Mouse (Mus musculus) hindbrain, embryonic 16.5 days (tissue): ENCODE data around the gene Igf1r. TPM values are rescaled to one million over a fixed set of nuclear protein-coding genes. Genes with fewer than 3 reads are reported as not detected.

Source experiments
- ATAC-seq: fragments of 200-750 bp; cut with Nextera tagmentation; 2 replicates; pipeline ENCODE4 v1.8.0; 2017; ENCODE audit warnings: moderate TSS enrichment, moderate library complexity
- H3K27ac ChIP-seq: fragments of 300-500 bp; sonication (generic); 2 replicates; pipeline ENCODE4 v1.5.1; 2014; ENCODE audit warnings: low read depth, mild to moderate bottlenecking, control low read depth, low read length, moderate library complexity
- H3K27me3 ChIP-seq: fragments of 300-500 bp; sonication (generic); replicated peaks from 2 replicates; pipeline ENCODE4 v1.6.1; 2014; ENCODE audit warnings: low read length; ENCODE audit not compliant: control insufficient read depth, insufficient read depth
- H3K36me3 ChIP-seq: fragments of 300-500 bp; sonication (generic); 2 replicates; pipeline ENCODE4 v1.6.1; 2014; ENCODE audit warnings: mild to moderate bottlenecking, low read length, moderate library complexity, mixed read lengths; ENCODE audit not compliant: control insufficient read depth, insufficient read depth
- H3K4me1 ChIP-seq: fragments of 300-500 bp; sonication (generic); 2 replicates; pipeline ENCODE4 v1.6.1; 2014; ENCODE audit warnings: low read depth, low read length; ENCODE audit not compliant: control insufficient read depth, insufficient read depth
- H3K4me2 ChIP-seq: fragments of 300-500 bp; sonication (generic); 2 replicates; pipeline ENCODE4 v1.6.1; 2014; ENCODE audit warnings: mild to moderate bottlenecking, low read length, control low read depth, moderate library complexity
- H3K4me3 ChIP-seq: fragments of 300-500 bp; sonication (generic); 2 replicates; pipeline ENCODE4 v1.5.1; 2014; ENCODE audit warnings: mild to moderate bottlenecking, low read length, control low read depth, moderate library complexity
- H3K9ac ChIP-seq: fragments of 300-500 bp; sonication (generic); 2 replicates; pipeline ENCODE4 v1.6.1; 2014; ENCODE audit warnings: low read depth, mild to moderate bottlenecking, control low read depth, low read length, moderate library complexity
- H3K9me3 ChIP-seq: fragments of 300-500 bp; sonication (generic); 2 replicates; pipeline ENCODE4 v1.6.1; 2014; ENCODE audit warnings: mild to moderate bottlenecking, low read length, moderate library complexity; ENCODE audit not compliant: control insufficient read depth
- WGBS: fragments of 180-500 bp; shearing (Covaris S2); extraction: QIAGEN DNeasy Blood & Tissue Kit; methylation state at CpG from one replicate; pipeline ENCODE4 v1.1.7; 2014; 5-methylcytosine and 5-hydroxymethylcytosine counted together
- polyA plus RNA-seq: library from polyadenylated mRNA; unstranded; fragments of >200 nt; fragmentation: Nextera tagmentation; extraction: Ambion mirVana; gene quantifications from 2 replicates; pipeline ENCODE4 v1.2.1, GENCODE M21; 2015

Gene Igf1r
- polyA plus RNA-seq: 16.4 and 19.3 TPM in 2 replicates

DNA sequence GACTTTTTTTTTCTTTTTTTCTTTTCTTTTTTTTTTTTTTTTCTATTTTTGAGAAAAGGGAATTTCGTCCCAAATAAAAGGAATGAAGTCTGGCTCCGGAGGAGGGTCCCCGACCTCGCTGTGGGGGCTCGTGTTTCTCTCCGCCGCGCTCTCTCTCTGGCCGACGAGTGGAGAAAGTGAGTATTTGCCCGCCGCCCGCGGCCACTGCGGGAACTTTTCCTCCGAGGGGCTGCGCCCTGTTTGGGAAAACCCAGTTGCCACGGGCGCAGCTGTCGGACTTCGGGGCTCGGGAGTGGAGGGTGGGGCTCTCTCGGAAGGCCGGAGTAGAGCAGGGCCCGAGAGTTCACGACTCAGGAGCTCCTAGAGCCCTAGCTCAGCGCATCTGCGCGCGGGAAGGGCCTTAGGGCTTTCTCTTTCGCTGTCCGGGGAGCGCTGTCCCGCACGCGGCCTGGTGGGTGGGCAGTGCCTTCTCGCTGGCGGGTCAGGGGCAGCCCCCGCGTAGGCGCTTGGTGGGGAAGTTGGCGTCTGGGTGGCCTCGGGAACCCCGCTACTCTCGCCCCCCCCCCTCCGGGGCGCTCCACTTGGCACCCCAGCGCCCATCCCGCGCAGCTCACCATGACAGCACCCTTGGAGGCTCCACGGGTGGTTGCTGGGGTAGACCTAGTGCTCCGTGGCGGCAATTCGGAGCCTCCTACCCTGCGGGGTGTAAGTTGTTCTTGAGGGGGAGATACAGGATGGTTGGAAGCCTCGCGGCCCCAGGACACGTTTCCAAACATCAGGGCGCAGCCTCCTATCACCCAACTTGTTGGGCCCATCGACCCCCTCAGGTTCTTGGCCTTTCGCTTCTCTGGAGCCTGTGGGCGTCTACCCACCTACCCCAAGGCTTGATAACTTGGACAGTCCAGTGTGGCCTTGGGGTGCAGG lies at the start of gene Igf1r:
Igf1r (plus strand) TSS at position 51 of the 924 bp plus-strand sequence.
- no peaks in the 10 kb centered on the region for H3K9me3 ChIP-seq
- no peaks in the 10 kb centered on the region for H3K27me3 ChIP-seq
- peaks cover 23% of the 10 kb centered on the region for H3K4me1 ChIP-seq
- ATAC-seq: no peak
- peak within 1 kb of the TSS; percentile 92 for H3K4me3 ChIP-seq
- WGBS: under 1% methylated on average over 46 of the region's 62 CpGs
- peak within 1 kb of the TSS; percentile 97 for H3K4me2 ChIP-seq
- no peaks in the 10 kb centered on the region for H3K36me3 ChIP-seq
- H3K9ac ChIP-seq: peak within 1 kb of the TSS; percentile 96
- H3K27ac ChIP-seq: peak within 1 kb of the TSS; percentile 100

DNA sequence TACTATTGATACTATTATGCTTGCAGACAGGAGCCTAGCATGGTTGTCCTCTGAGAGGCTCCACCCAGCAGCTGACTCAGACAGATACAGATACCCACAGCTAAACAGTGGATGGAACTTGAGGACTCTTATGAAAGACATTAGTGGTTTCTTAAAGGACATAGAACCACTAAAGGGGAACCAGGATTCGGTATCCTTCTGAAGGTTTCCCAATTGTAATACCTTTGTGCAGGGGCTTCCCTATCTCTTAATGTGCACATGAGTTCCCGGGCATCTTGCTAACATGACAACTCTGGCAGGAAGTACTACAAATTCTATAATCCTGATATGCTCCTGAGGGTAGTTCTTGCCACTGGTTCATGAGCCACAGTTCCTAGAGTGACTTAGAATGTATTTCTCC lies 46.3 kb upstream of the Igf1r start:
- no peaks in the 10 kb centered on the region for H3K9me3 ChIP-seq
- no peak overlapping the region for H3K27ac ChIP-seq
- no peak overlapping the region for H3K4me2 ChIP-seq
- 97% methylated on average over 2 of the region's 2 CpGs for WGBS
- no peaks in the 10 kb centered on the region for H3K36me3 ChIP-seq
- 0 out of 2 replicates have a peak, but pooled peaks cover 2% of the 10 kb centered on the region for H3K4me1 ChIP-seq
- no peak for ATAC-seq
- no peak overlapping the region for H3K4me3 ChIP-seq
- H3K9ac ChIP-seq: no peak overlapping the region
- H3K27me3 ChIP-seq: no peaks in the 10 kb centered on the region

DNA sequence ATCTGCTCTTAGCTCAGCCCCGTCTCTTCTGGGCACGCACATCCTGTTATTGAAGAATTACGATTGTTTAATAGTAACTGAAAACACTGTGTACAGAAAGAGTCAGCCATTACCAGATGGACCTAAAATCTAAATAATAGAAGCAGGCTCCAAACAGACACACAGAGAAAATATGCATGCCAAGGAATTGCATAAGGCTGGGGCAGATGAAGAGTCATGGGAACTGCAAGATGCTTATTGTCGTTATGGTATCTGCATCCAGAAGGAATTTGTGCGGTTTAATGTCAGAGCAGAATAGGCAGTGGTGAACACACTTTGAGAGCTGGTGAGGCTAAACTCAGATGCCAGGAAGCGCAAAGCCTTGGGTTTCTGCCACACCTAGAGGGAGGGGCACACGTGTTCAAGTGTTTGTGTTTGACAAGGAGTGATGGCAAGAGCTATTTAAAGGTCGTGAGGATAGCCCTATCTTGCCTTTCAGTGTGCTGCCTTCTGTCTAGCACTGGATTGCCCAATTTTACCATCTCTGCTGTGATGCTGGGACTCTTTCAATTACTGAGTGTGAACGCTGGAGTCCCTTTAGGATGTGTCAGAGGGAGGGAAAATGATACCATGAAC lies 44.7 kb upstream of the Igf1r start:
- H3K4me1 ChIP-seq: 0 out of 2 replicates have a peak, but pooled peaks cover 3% of the 10 kb centered on the region
- no peak for ATAC-seq
- 76% methylated on average over 9 of the region's 9 CpGs for WGBS
- H3K9ac ChIP-seq: no peak overlapping the region
- H3K27me3 ChIP-seq: no peaks in the 10 kb centered on the region
- H3K4me2 ChIP-seq: no peak overlapping the region
- H3K36me3 ChIP-seq: no peaks in the 10 kb centered on the region
- no peak overlapping the region for H3K4me3 ChIP-seq
- no peaks in the 10 kb centered on the region for H3K9me3 ChIP-seq
- H3K27ac ChIP-seq: no peak overlapping the region

DNA sequence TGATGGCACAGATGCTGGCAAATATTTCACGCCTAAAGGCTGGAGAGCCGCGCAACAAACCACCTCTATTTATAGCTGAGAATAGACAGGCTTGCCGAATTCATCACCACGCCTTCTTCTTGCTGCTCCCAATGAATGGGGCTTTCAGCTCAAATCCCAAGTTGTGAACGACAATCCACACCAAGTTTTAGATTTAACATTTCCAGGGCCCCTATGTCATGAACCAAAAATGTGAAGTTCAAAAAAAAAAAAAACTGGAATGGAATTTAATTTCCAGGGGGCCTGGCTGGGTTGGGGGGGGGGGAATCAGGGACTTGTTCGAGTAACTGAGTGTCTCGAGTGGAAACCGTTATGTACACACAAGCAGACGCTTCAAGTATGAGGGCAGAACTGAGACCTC lies 42.1 kb upstream of the Igf1r start:
- Histone ChIP-seq H3K36me3 (no peaks in the 10 kb centered on the region), H3K4me1 (0 out of 2 replicates have a peak, but pooled peaks cover 3% of the 10 kb centered on the region), H3K9me3 (no peaks in the 10 kb centered on the region), H3K4me2 (peak overlapping the region; percentile 49), H3K27me3 (no peaks in the 10 kb centered on the region), H3K27ac (no peak overlapping the region), H3K9ac (0 out of 2 replicates have a peak overlapping the region, but pooled peaks have one; percentile 23), H3K4me3 (peak overlapping the region; percentile 13; the same call in 1 of the 2 replicates)
- peak; percentile 14; the same call in 1 of the 2 replicates for ATAC-seq
- 21% methylated on average over 10 of the region's 10 CpGs for WGBS

DNA sequence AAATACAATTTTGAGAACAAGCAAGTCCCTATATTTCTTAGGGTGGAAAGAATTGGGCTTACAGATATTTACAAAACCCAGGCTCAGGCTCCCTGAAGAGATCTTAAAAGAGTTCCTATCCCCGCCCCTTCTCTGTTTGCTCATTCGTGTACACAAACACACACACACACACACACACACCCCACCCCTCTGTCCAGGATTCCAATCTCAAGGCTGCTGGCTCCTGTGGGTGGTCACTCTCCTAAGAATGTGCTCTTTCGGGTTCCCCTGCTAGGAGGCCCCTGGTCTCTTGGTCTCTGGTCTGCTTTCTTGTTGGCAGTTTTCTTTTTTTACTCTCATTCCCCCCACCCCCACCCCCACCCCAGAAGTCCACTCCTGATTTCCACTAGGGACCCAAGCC lies 41.7 kb upstream of the Igf1r start:
- WGBS: 47% methylated on average over 3 of the region's 3 CpGs
- Histone ChIP-seq H3K9me3 (no peaks in the 10 kb centered on the region), H3K4me2 (peak overlapping the region; percentile 49), H3K36me3 (no peaks in the 10 kb centered on the region), H3K9ac (no peak overlapping the region), H3K27me3 (no peaks in the 10 kb centered on the region), H3K27ac (peak overlapping the region; percentile 29; the same call in 1 of the 2 replicates), H3K4me3 (no peak overlapping the region; the same call in 1 of the 2 replicates), H3K4me1 (0 out of 2 replicates have a peak, but pooled peaks cover 3% of the 10 kb centered on the region)
- peak; percentile 60; the same call in 1 of the 2 replicates for ATAC-seq

DNA sequence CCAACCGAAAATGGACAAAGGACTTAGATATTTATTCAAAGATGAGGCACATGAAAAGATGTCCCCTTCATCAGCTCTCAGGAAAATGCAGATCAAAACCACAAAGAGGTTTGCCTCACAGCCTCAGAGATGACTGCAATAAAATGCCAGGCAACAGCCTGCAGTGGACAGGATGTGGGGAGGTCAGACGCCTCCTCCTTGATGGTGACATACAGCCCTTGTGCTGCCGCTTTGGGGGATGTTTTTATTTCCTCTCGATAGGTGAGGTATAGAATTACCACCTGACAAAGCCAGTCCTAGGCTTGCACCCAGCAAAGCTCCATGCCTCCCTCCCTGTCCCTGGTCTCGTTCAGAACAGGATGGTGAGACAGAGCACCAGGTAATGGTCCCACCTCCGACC lies 40.8 kb upstream of the Igf1r start:
- H3K9ac ChIP-seq: no peak overlapping the region
- no peaks in the 10 kb centered on the region for H3K9me3 ChIP-seq
- H3K27ac ChIP-seq: no peak overlapping the region
- H3K27me3 ChIP-seq: no peaks in the 10 kb centered on the region
- 0 out of 2 replicates have a peak, but pooled peaks cover 3% of the 10 kb centered on the region for H3K4me1 ChIP-seq
- H3K4me3 ChIP-seq: no peak overlapping the region
- no peak overlapping the region for H3K4me2 ChIP-seq
- H3K36me3 ChIP-seq: no peaks in the 10 kb centered on the region
- ATAC-seq: no peak
- 67% methylated on average over 6 of the region's 6 CpGs for WGBS

DNA sequence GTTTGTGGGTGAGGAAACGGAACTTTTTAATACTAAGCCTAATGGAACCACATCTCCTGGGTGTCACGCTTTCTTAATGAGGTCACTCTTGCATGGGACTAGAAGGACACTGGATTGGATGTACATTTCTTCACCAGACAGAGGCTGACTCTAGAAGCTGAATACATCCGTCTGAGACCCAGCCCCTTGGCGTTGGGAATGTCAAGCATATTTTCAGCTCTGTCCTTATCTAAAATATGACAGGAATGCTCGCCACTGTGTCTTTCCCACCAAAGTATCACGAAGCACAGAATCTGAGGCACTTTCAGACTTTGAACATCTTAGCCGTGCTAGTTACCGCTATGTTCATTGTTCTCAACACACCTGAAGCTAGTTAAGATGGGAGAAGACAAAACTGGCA lies 35.7 kb upstream of the Igf1r start:
- no peaks in the 10 kb centered on the region for H3K36me3 ChIP-seq
- no peak overlapping the region for H3K4me3 ChIP-seq
- WGBS: 93% methylated on average over 8 of the region's 8 CpGs
- H3K27ac ChIP-seq: no peak overlapping the region
- no peak for ATAC-seq
- H3K27me3 ChIP-seq: no peaks in the 10 kb centered on the region
- H3K9me3 ChIP-seq: no peaks in the 10 kb centered on the region
- H3K9ac ChIP-seq: no peak overlapping the region
- H3K4me1 ChIP-seq: no peaks in the 10 kb centered on the region
- no peak overlapping the region for H3K4me2 ChIP-seq

DNA sequence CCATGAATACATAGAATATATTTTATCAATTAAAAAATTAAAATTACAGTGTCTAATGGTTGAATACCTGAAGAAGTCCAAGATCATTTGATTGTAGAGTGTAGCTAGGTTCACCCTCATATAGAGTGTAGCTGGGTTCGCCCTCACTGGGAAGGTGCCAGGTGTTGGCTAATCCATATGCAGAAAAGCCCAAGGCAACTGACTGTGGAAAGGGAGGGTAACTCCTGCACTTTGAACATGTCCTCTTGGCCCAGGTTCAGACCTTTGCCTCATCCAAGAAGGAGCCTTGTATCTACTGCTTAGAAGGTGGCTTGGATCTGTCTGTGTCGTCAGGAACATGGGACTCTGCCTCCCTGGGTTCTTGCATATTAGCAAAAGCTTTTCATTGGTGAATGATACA lies 34.9 kb upstream of the Igf1r start:
- ATAC-seq: no peak
- WGBS: 89% methylated on average over 2 of the region's 2 CpGs
- H3K9me3 ChIP-seq: no peaks in the 10 kb centered on the region
- H3K9ac ChIP-seq: no peak overlapping the region
- no peaks in the 10 kb centered on the region for H3K36me3 ChIP-seq
- no peaks in the 10 kb centered on the region for H3K27me3 ChIP-seq
- H3K4me3 ChIP-seq: no peak overlapping the region
- no peak overlapping the region for H3K27ac ChIP-seq
- no peak overlapping the region for H3K4me2 ChIP-seq
- no peaks in the 10 kb centered on the region for H3K4me1 ChIP-seq

DNA sequence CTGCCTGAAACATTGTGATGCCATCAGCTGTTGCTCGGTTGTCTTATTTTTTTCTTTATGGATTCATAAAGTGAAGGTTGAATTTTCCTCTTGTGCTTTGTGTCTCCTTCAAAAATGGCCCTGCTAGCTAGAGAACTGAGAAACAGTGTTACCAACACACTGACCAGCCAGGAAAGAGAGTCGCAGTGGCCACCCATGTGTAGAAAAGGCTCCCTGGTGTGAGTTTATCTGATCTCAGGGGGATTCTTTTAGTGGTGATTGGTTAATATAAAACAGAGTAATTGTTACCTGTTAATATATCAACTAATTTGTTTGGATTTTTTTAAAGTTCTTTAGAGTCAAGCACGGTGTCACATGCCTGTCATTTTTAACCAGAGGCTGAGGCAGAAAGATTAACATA lies 33.2 kb upstream of the Igf1r start:
- Histone ChIP-seq H3K4me3 (no peak overlapping the region), H3K4me2 (no peak overlapping the region), H3K27me3 (no peaks in the 10 kb centered on the region), H3K27ac (no peak overlapping the region), H3K9me3 (no peaks in the 10 kb centered on the region), H3K4me1 (no peaks in the 10 kb centered on the region), H3K36me3 (no peaks in the 10 kb centered on the region), H3K9ac (no peak overlapping the region)
- 66% methylated on average over 3 of the region's 3 CpGs for WGBS
- no peak for ATAC-seq
